Mouse (Mus musculus) ES-E14 (cell line): ENCODE measurements at regions not wholly inside any gene's neighbourhood (a gene's known extent, or its start where the extent isn't known, plus 50 kb on each side); places are given as distances from the start of the nearest gene placed in this dataset.

Experiments used
- CHD2 ChIP-seq: IDR thresholded peaks from 2 replicates; pipeline ENCODE4 v1.6.1; 2014; ENCODE audit warnings: mild to moderate bottlenecking, low read depth, low read length, inconsistent platforms
- HCFC1 ChIP-seq: IDR thresholded peaks from 2 replicates; pipeline ENCODE4 v1.6.1; 2012; ENCODE audit warnings: low read length, inconsistent platforms, borderline replicate concordance; ENCODE audit not compliant: insufficient read depth
- MAFK ChIP-seq: IDR thresholded peaks from 2 replicates; pipeline ENCODE4 v1.6.1; 2014; ENCODE audit warnings: mild to moderate bottlenecking, low read depth, low read length, inconsistent platforms; ENCODE audit not compliant: insufficient read depth
- ZC3H11A ChIP-seq: IDR thresholded peaks from 2 replicates; pipeline ENCODE4 v1.6.1; 2012; ENCODE audit warnings: low read depth, mild to moderate bottlenecking, inconsistent platforms, low read length, borderline replicate concordance
- ZNF384 ChIP-seq: IDR thresholded peaks from 2 replicates; pipeline ENCODE4 v1.6.1; 2012; ENCODE audit warnings: low read depth, low read length, inconsistent platforms

GRCm38 (mm10) chr17:14578194-14578593, 115.8 kb downstream of the Thbs2 start:
- no peak for TF ChIP-seq HCFC1
- TF ChIP-seq ZNF384, result no peak
- TF ChIP-seq MAFK, result no peak
- no peak for TF ChIP-seq ZC3H11A
- no peak for TF ChIP-seq CHD2
